Mouse (Mus musculus) megakaryocyte-erythroid progenitor cell, adult 5 weeks (primary cell): Measurements from ENCODE around the gene Vmn1r115. TPM values are rescaled to one million over a fixed set of nuclear protein-coding genes. Genes with fewer than 3 reads are reported as not detected.

Source experiments
- polyA plus RNA-seq: library from polyadenylated mRNA; stranded (reverse); fragments of >175 nt; gene quantifications from 2 replicates; pipeline ENCODE4 v1.2.3, GENCODE M21; 2012

The Vmn1r115 gene
- polyA plus RNA-seq = not detected in 2 replicates

DNA sequence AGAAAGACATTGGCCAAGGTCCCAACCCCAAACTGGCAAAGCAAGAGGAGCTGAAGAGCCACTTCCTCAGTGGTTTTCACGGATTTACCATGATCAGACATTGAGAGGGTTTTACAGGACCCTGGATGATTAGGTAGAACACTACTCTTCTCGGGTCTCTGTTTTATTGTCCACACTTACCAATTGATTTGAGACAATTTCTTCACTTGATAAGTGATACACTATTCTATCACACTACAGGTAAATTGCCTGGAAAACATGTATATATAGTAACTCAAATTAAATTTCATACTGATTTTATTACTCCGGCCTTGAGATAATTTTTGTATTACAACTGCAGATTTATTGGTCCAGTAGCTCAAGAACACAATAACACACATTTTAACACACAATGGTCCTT, at the start of gene Vmn1r115:
Vmn1r115 (minus strand) TSS at position 101 of the 400 bp plus-strand sequence.

GRCm38 (mm10) chr7:20884021-20884420, 39.2 kb upstream of the Vmn1r115 start, which contains the start of gene Vmn1r117:
Gene Vmn1r117 (minus strand): TSS chr7:20884121.

DNA sequence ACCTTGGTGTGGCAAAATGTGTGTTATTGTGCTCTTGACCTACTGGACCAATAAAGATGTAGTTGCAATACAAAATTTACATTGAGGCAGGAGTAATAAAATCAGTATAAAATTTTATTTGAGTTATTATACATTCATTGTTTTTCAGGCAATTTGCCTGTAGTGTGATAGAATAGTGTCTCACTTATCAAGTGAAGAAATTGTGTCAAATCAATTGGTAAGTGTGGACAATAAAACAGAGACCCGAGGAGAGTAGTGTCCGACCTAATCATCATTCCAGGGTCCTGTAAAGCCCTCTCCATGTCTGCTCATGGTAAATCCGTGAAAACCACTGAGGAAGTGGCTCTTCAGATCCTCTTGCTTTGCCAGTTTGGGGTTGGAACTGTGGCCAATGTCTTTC, 27.2 kb upstream of the Vmn1r115 start, which contains the start of gene Vmn1r116:
Vmn1r116 (plus strand) TSS at position 301 of the 400 bp plus-strand sequence.

DNA sequence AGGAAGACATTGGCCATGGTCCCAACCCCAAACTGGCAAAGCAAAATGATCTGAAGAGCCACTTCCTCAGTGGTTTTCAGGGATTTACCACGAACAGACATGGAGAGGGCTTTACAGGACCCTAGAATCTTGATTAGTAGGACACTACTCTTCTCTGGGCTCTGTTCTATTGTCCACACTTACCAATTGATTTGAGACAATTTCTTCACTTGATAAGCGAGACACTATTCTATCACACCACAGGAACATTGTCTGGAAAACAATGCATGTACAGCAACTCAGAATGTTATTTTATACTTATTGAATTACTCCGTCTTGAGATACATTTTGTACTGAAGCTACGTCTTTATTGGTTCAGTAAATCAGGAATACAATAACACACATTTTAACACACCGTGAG, 32.7 kb downstream of the Vmn1r115 start, which contains the start of gene Vmn1r114:
Vmn1r114 (minus strand) TSS at position 101 of the 400 bp plus-strand sequence.

Other genes starting within 250 kb of the Vmn1r115 start
- gene Gm4513, start 246.0 kb downstream of the Vmn1r115 start, polyA plus RNA-seq = not detected in 2 replicates
- gene Vmn1r107, start 176.1 kb downstream of the Vmn1r115 start, polyA plus RNA-seq = not detected in 2 replicates
- gene Vmn1r111, start 141.8 kb downstream of the Vmn1r115 start, polyA plus RNA-seq = not detected in 2 replicates
- not detected in 2 replicates for gene Gm10668, start 114.4 kb downstream of the Vmn1r115 start, polyA plus RNA-seq
- not detected in 2 replicates for gene Vmn1r112, start 73.8 kb downstream of the Vmn1r115 start, polyA plus RNA-seq
- not detected in 2 replicates for gene Vmn1r113, start 57.7 kb downstream of the Vmn1r115 start, polyA plus RNA-seq
- gene Vmn1r114, start 32.8 kb downstream of the Vmn1r115 start, polyA plus RNA-seq = not detected in 2 replicates
- gene Vmn1r116, start 27.3 kb upstream of the Vmn1r115 start, polyA plus RNA-seq = not detected in 2 replicates
- not detected in 2 replicates for gene Vmn1r117, start 39.1 kb upstream of the Vmn1r115 start, polyA plus RNA-seq
- gene Vmn1r118, start 67.4 kb upstream of the Vmn1r115 start, polyA plus RNA-seq = not detected in 2 replicates
- 0.22 TPM in 1 of 2 replicates, not detected in the other for gene Vmn1r119, start 167.5 kb upstream of the Vmn1r115 start, polyA plus RNA-seq
- gene Vmn1r120, start 208.8 kb upstream of the Vmn1r115 start, polyA plus RNA-seq = not detected in 2 replicates